Mouse (Mus musculus): ENCODE results near the gene Rpl27. TPM values are rescaled to one million over a fixed set of nuclear protein-coding genes. Genes with fewer than 3 reads are reported as not detected.

Gene Rpl27
- polyA plus RNA-seq, 1 experiment from 2014 or later, result 288 TPM

GRCm38 (mm10) chr11:101483804-101484203 is 41.7 kb downstream of the Rpl27 start:
- H3K4me2 ChIP-seq (ENCODE audit: low read depth, low read length), result no peak overlapping the region
- no peak overlapping the region for H3K9ac ChIP-seq (ENCODE audit: low read depth, low read length)
- H3K36me3 ChIP-seq (ENCODE audit: control insufficient read depth, insufficient read depth, low read length), result 0 out of 2 replicates have a peak, but pooled peaks cover 6% of the 10 kb centered on the region
- H3K27ac ChIP-seq (ENCODE audit: low read length), result peak overlapping the region; percentile 21
- H3K9me3 ChIP-seq (ENCODE audit: control insufficient read depth, low read length), result no peaks in the 10 kb centered on the region
- peaks cover 24% of the 10 kb centered on the region for H3K4me1 ChIP-seq (ENCODE audit: control insufficient read depth, insufficient read depth, low read length)
- H3K27me3 ChIP-seq (replicated peaks; ENCODE audit: control insufficient read depth, insufficient read depth, low read length), result no peaks in the 10 kb centered on the region
- no peak for ATAC-seq
- no peak overlapping the region for H3K4me3 ChIP-seq (ENCODE audit: low read length)
- WGBS, result 32% methylated on average over 3 of the region's 3 CpGs

- no peaks in the 10 kb centered on the region for H3K27me3 ChIP-seq (replicated peaks; ENCODE audit: control insufficient read depth, insufficient read depth, low read length)
- H3K4me1 ChIP-seq (ENCODE audit: control insufficient read depth, insufficient read depth, low read length), result peaks cover 20% of the 10 kb centered on the region
- 43% methylated on average over 6 of the region's 6 CpGs for WGBS
- H3K9me3 ChIP-seq (ENCODE audit: control insufficient read depth, low read length), result no peaks in the 10 kb centered on the region
- no peak overlapping the region for H3K4me2 ChIP-seq (ENCODE audit: low read depth, low read length)
- H3K4me3 ChIP-seq (ENCODE audit: low read length), result no peak overlapping the region
- ATAC-seq, result no peak
- H3K36me3 ChIP-seq (ENCODE audit: control insufficient read depth, insufficient read depth, low read length), result 0 out of 2 replicates have a peak, but pooled peaks cover 6% of the 10 kb centered on the region
- H3K27ac ChIP-seq (ENCODE audit: low read length), result no peak overlapping the region
- H3K9ac ChIP-seq (ENCODE audit: low read depth, low read length), result no peak overlapping the region
Measured at GRCm38 (mm10) chr11:101484245-101484644, 42.1 kb downstream of the Rpl27 start.

GRCm38 (mm10) chr11:101484814-101485213 is 42.7 kb downstream of the Rpl27 start:
- no peak overlapping the region for H3K4me3 ChIP-seq (ENCODE audit: low read length)
- no peak for ATAC-seq
- no peaks in the 10 kb centered on the region for H3K27me3 ChIP-seq (replicated peaks; ENCODE audit: control insufficient read depth, insufficient read depth, low read length)
- H3K4me1 ChIP-seq (ENCODE audit: control insufficient read depth, insufficient read depth, low read length), result peaks cover 14% of the 10 kb centered on the region
- H3K9ac ChIP-seq (ENCODE audit: low read depth, low read length), result no peak overlapping the region
- no peak overlapping the region for H3K27ac ChIP-seq (ENCODE audit: low read length)
- no peak overlapping the region for H3K4me2 ChIP-seq (ENCODE audit: low read depth, low read length)
- H3K36me3 ChIP-seq (ENCODE audit: control insufficient read depth, insufficient read depth, low read length), result 0 out of 2 replicates have a peak, but pooled peaks cover 6% of the 10 kb centered on the region
- no peaks in the 10 kb centered on the region for H3K9me3 ChIP-seq (ENCODE audit: control insufficient read depth, low read length)
- 69% methylated on average over 7 of the region's 7 CpGs for WGBS

GRCm38 (mm10) chr11:101485509-101486028 is 43.5 kb downstream of the Rpl27 start:
- H3K27ac ChIP-seq (ENCODE audit: low read length), result no peak overlapping the region
- H3K9me3 ChIP-seq (ENCODE audit: control insufficient read depth, low read length), result no peaks in the 10 kb centered on the region
- no peak overlapping the region for H3K4me2 ChIP-seq (ENCODE audit: low read depth, low read length)
- H3K4me1 ChIP-seq (ENCODE audit: control insufficient read depth, insufficient read depth, low read length), result peaks cover 13% of the 10 kb centered on the region
- 0 out of 2 replicates have a peak, but pooled peaks cover 6% of the 10 kb centered on the region for H3K36me3 ChIP-seq (ENCODE audit: control insufficient read depth, insufficient read depth, low read length)
- H3K27me3 ChIP-seq (replicated peaks; ENCODE audit: control insufficient read depth, insufficient read depth, low read length), result no peaks in the 10 kb centered on the region
- ATAC-seq, result no peak
- H3K4me3 ChIP-seq (ENCODE audit: low read length), result no peak overlapping the region
- 37% methylated on average over 6 of the region's 6 CpGs for WGBS
- H3K9ac ChIP-seq (ENCODE audit: low read depth, low read length), result no peak overlapping the region

GRCm38 (mm10) chr11:101486126-101486525 is 44.0 kb downstream of the Rpl27 start:
- Histone ChIP-seq H3K27ac (ENCODE audit: low read length) (no peak overlapping the region), H3K27me3 (replicated peaks; ENCODE audit: control insufficient read depth, insufficient read depth, low read length) (no peaks in the 10 kb centered on the region), H3K36me3 (ENCODE audit: control insufficient read depth, insufficient read depth, low read length) (0 out of 2 replicates have a peak, but pooled peaks cover 6% of the 10 kb centered on the region), H3K4me1 (ENCODE audit: control insufficient read depth, insufficient read depth, low read length) (peaks cover 10% of the 10 kb centered on the region), H3K9me3 (ENCODE audit: control insufficient read depth, low read length) (no peaks in the 10 kb centered on the region), H3K4me2 (ENCODE audit: low read depth, low read length) (no peak overlapping the region), H3K9ac (ENCODE audit: low read depth, low read length) (no peak overlapping the region), H3K4me3 (ENCODE audit: low read length) (no peak overlapping the region)
- 50% methylated on average over 6 of the region's 6 CpGs for WGBS
- no peak for ATAC-seq

Small RNA genes within 50 kb of the gene (microRNA-seq; reads per million reads assigned to microRNA genes)
- not detected for gene Mir6929

Other genes starting within 250 kb of the Rpl27 start
- gene Ezh1, start 215.8 kb upstream of the Rpl27 start, polyA plus RNA-seq (2015; fragmentation: Nextera tagmentation; extraction: Ambion mirVana), result 16.2 and 18.8 TPM in 2 replicates
- gene Ramp2, start 196.3 kb upstream of the Rpl27 start, polyA plus RNA-seq (2015; fragmentation: Nextera tagmentation; extraction: Ambion mirVana), result 87.8 and 95.1 TPM in 2 replicates
- 152 and 155 TPM in 2 replicates for gene Vps25, start 188.6 kb upstream of the Rpl27 start, polyA plus RNA-seq (2015; fragmentation: Nextera tagmentation; extraction: Ambion mirVana)
- 10.2 and 10.8 TPM in 2 replicates for gene Wnk4, start 181.7 kb upstream of the Rpl27 start, polyA plus RNA-seq (2015; fragmentation: Nextera tagmentation; extraction: Ambion mirVana)
- 0.84 and 1.0 TPM in 2 replicates for gene Cntd1, start 163.3 kb upstream of the Rpl27 start, polyA plus RNA-seq (2015; fragmentation: Nextera tagmentation; extraction: Ambion mirVana)
- 258 and 278 TPM in 2 replicates for gene Coa3, start 163.2 kb upstream of the Rpl27 start, polyA plus RNA-seq (2015; fragmentation: Nextera tagmentation; extraction: Ambion mirVana)
- gene Becn1, start 140.0 kb upstream of the Rpl27 start, polyA plus RNA-seq (2015; fragmentation: Nextera tagmentation; extraction: Ambion mirVana), result 136 and 145 TPM in 2 replicates
- gene Psme3, start 126.1 kb upstream of the Rpl27 start, polyA plus RNA-seq (2015; fragmentation: Nextera tagmentation; extraction: Ambion mirVana), result 119 and 125 TPM in 2 replicates
- gene Aoc2, start 117.2 kb upstream of the Rpl27 start, polyA plus RNA-seq (2015; fragmentation: Nextera tagmentation; extraction: Ambion mirVana), result 0.86 and 0.88 TPM in 2 replicates
- 2.4 and 2.7 TPM in 2 replicates for gene Aoc3, start 111.7 kb upstream of the Rpl27 start, polyA plus RNA-seq (2015; fragmentation: Nextera tagmentation; extraction: Ambion mirVana)
- 1.2 and 1.9 TPM in 2 replicates for gene G6pc, start 74.7 kb upstream of the Rpl27 start, polyA plus RNA-seq (2015; fragmentation: Nextera tagmentation; extraction: Ambion mirVana)
- gene Aarsd1, start 24.7 kb upstream of the Rpl27 start, polyA plus RNA-seq (2015; fragmentation: Nextera tagmentation; extraction: Ambion mirVana), result 53.6 and 64.0 TPM in 2 replicates
- 7.2 and 10.1 TPM in 2 replicates for gene Gm27029, start 17.5 kb upstream of the Rpl27 start, polyA plus RNA-seq (2015; fragmentation: Nextera tagmentation; extraction: Ambion mirVana)
- gene Rundc1, start 17.2 kb upstream of the Rpl27 start, polyA plus RNA-seq (2015; fragmentation: Nextera tagmentation; extraction: Ambion mirVana), result 16.6 and 19.1 TPM in 2 replicates
- gene Ptges3l, start 17.0 kb upstream of the Rpl27 start, polyA plus RNA-seq (2015; fragmentation: Nextera tagmentation; extraction: Ambion mirVana), result 11.1 and 12.4 TPM in 2 replicates
- gene Ifi35, start 6.1 kb downstream of the Rpl27 start, polyA plus RNA-seq (2015; fragmentation: Nextera tagmentation; extraction: Ambion mirVana), result 29.7 and 31.1 TPM in 2 replicates
- 21.0 and 22.1 TPM in 2 replicates for gene Rnd2, start 22.7 kb downstream of the Rpl27 start, polyA plus RNA-seq (2015; fragmentation: Nextera tagmentation; extraction: Ambion mirVana)
- gene Vat1, start 23.9 kb downstream of the Rpl27 start, polyA plus RNA-seq (2015; fragmentation: Nextera tagmentation; extraction: Ambion mirVana), result 69.9 and 88.2 TPM in 2 replicates
- gene Brca1, start 109.7 kb downstream of the Rpl27 start, polyA plus RNA-seq (2015; fragmentation: Nextera tagmentation; extraction: Ambion mirVana), result 6.0 and 6.8 TPM in 2 replicates
- 56.2 and 65.5 TPM in 2 replicates for gene Nbr1, start 109.9 kb downstream of the Rpl27 start, polyA plus RNA-seq (2015; fragmentation: Nextera tagmentation; extraction: Ambion mirVana)
- 38.6 and 49.4 TPM in 2 replicates for gene Tmem106a, start 139.9 kb downstream of the Rpl27 start, polyA plus RNA-seq (2015; fragmentation: Nextera tagmentation; extraction: Ambion mirVana)
- gene Gm11634, start 157.0 kb downstream of the Rpl27 start, polyA plus RNA-seq (2015; fragmentation: Nextera tagmentation; extraction: Ambion mirVana), result not detected in 2 replicates
- gene Rdm1, start 184.9 kb downstream of the Rpl27 start, polyA plus RNA-seq (2015; fragmentation: Nextera tagmentation; extraction: Ambion mirVana), result 36.3 and 41.7 TPM in 2 replicates
- 6.6 and 6.9 TPM in 2 replicates for gene Arl4d, start 223.2 kb downstream of the Rpl27 start, polyA plus RNA-seq (2015; fragmentation: Nextera tagmentation; extraction: Ambion mirVana)